Mouse (Mus musculus): ENCODE results near the gene Epp13. TPM values are rescaled to one million over a fixed set of nuclear protein-coding genes. Genes with fewer than 3 reads are reported as not detected.

Gene Epp13
- total and polyA plus RNA-seq, 3 experiments, result 0.14 TPM; not detected in 2

- Histone ChIP-seq H3K27me3 (ENCODE audit: control insufficient read depth in 1 of 2, insufficient read depth in 2 of 2, low read length in 2 of 2) (no peaks in the 10 kb centered on the region), H3K27ac (ENCODE audit: control insufficient read depth, low read depth, low read length) (peak overlapping the region; percentile 93), H3K4me3 (ENCODE audit: control insufficient read depth in 1 of 2, insufficient read depth in 1 of 2, low read depth in 2 of 2, low read length in 2 of 2) (peak overlapping the region in 1 of 2 experiments; percentile 44; a peak in 1 of 4 replicates), H3K79me2 (ENCODE audit: control insufficient read depth, insufficient read depth, low read length, poor library complexity) (peaks cover 6% of the 10 kb centered on the region), H3K9ac (ENCODE audit: control insufficient read depth, low read depth, low read length, poor library complexity, severe bottlenecking) (peak overlapping the region; percentile 15; the same call in 1 of the 2 replicates), H3K4me1 (ENCODE audit: control insufficient read depth in 1 of 2, insufficient read depth in 2 of 2, low read length in 2 of 2) (peaks cover 8 to 22% of the 10 kb centered on the region in 2 experiments), H3K36me3 (ENCODE audit: control insufficient read depth in 1 of 2, insufficient read depth in 2 of 2, low read length in 2 of 2) (peaks cover 0 to 7% of the 10 kb centered on the region in 2 experiments; a peak in 2 of 4 replicates), H3K9me3 (replicated peaks; ENCODE audit: insufficient read depth, low read length) (no peaks in the 10 kb centered on the region)
- DNase-seq (ENCODE audit: low read depth, low spot score), result peak; percentile 28
- TF ChIP-seq USF2 (IDR thresholded peaks at IDR 0.05; ENCODE audit: borderline replicate concordance in 1 of 2, insufficient read depth in 1 of 2, low read depth in 1 of 2, low read length in 2 of 2) (no peak), MAZ (IDR thresholded peaks at IDR 0.05; ENCODE audit: low read depth, low read length) (no peak), POLR2AphosphoS2 (IDR thresholded peaks at IDR 0.05; ENCODE audit: low read length) (peak; percentile 43; the same call in 1 of the 2 replicates), ZMIZ1 (IDR thresholded peaks at IDR 0.05; ENCODE audit: low read depth, low read length) (peak; percentile 92), TBP (IDR thresholded peaks at IDR 0.05; ENCODE audit: low read depth, low read length) (peak; percentile 56; the same call in 1 of the 2 replicates), ETS1 (IDR thresholded peaks at IDR 0.05; ENCODE audit: low read depth, low read length) (0 out of 2 replicates have a peak, but pooled peaks have one; percentile 30), RAD21 (IDR thresholded peaks at IDR 0.05; ENCODE audit: low read depth, low read length) (no peak)
These were observed 32.0 kb downstream of the Epp13 start for GRCm38 (mm10) chr7:6284442-6285012.

- H3K36me3 ChIP-seq (ENCODE audit: control insufficient read depth in 1 of 2, insufficient read depth in 2 of 2, low read length in 2 of 2), result peaks cover 0 to 7% of the 10 kb centered on the region in 2 experiments; a peak in 2 of 4 replicates
- H3K4me3 ChIP-seq (ENCODE audit: control insufficient read depth in 1 of 2, insufficient read depth in 1 of 2, low read depth in 2 of 2, low read length in 2 of 2), result peak overlapping the region; percentile 88 to 89
- peak; percentile 87 for DNase-seq (ENCODE audit: low read depth, low spot score)
- H3K4me1 ChIP-seq (ENCODE audit: control insufficient read depth in 1 of 2, insufficient read depth in 2 of 2, low read length in 2 of 2), result peaks cover 8 to 22% of the 10 kb centered on the region in 2 experiments
- H3K27me3 ChIP-seq (ENCODE audit: control insufficient read depth in 1 of 2, insufficient read depth in 2 of 2, low read length in 2 of 2), result no peaks in the 10 kb centered on the region
- no peaks in the 10 kb centered on the region for H3K9me3 ChIP-seq (replicated peaks; ENCODE audit: insufficient read depth, low read length)
- H3K79me2 ChIP-seq (ENCODE audit: control insufficient read depth, insufficient read depth, low read length, poor library complexity), result peaks cover 6% of the 10 kb centered on the region
- H3K27ac ChIP-seq (ENCODE audit: control insufficient read depth, low read depth, low read length), result peak overlapping the region; percentile 93
- peak overlapping the region; percentile 86 for H3K9ac ChIP-seq (ENCODE audit: control insufficient read depth, low read depth, low read length, poor library complexity, severe bottlenecking)
- TF ChIP-seq USF1 (IDR thresholded peaks at IDR 0.05; ENCODE audit: low read depth, low read length) (peak; percentile 65), ETS1 (IDR thresholded peaks at IDR 0.05; ENCODE audit: low read depth, low read length) (peak; percentile 81; the same call in 1 of the 2 replicates), ZNF384 (IDR thresholded peaks at IDR 0.05; ENCODE audit: low read depth, low read length) (no peak), MYB (IDR thresholded peaks at IDR 0.05; ENCODE audit: low read depth, low read length) (0 out of 2 replicates have a peak, but pooled peaks have one; percentile 27), TBP (IDR thresholded peaks at IDR 0.05; ENCODE audit: low read depth, low read length) (peak; percentile 82), JUND (IDR thresholded peaks at IDR 0.05; ENCODE audit: low read depth, low read length) (no peak), SIN3A (IDR thresholded peaks at IDR 0.05; ENCODE audit: low read length) (peak; percentile 60), UBTF (IDR thresholded peaks at IDR 0.05; ENCODE audit: borderline replicate concordance, insufficient read depth, low read depth, low read length) (no peak), MXI1 (IDR thresholded peaks at IDR 0.05; ENCODE audit: low read depth, low read length) (peak; percentile 55), HCFC1 (IDR thresholded peaks at IDR 0.05; ENCODE audit: low read depth, low read length) (peak; percentile 68), ZC3H11A (IDR thresholded peaks at IDR 0.05; ENCODE audit: low read depth, low read length) (no peak), KAT2A (conservative IDR thresholded peaks at IDR 0.05; ENCODE audit: low read depth, low read length) (no peak), POLR2A (IDR thresholded peaks at IDR 0.05; ENCODE audit: control insufficient read depth in 1 of 2, insufficient read depth in 1 of 2, low read depth in 1 of 2, low read length in 2 of 2, poor library complexity in 1 of 2) (no peak), CHD2 (IDR thresholded peaks at IDR 0.05; ENCODE audit: low read length) (no peak), ZKSCAN1 (IDR thresholded peaks at IDR 0.05; ENCODE audit: low read depth, low read length) (no peak), MAZ (IDR thresholded peaks at IDR 0.05; ENCODE audit: low read depth, low read length) (no peak), MAX (IDR thresholded peaks at IDR 0.05; ENCODE audit: low read length) (no peak; the same call in 1 of the 2 replicates), TAL1 (IDR thresholded peaks at IDR 0.05; ENCODE audit: low read length) (no peak), ELF1 (IDR thresholded peaks at IDR 0.05; ENCODE audit: low read depth, low read length) (0 out of 2 replicates have a peak, but pooled peaks have one; percentile 24), POLR2AphosphoS2 (IDR thresholded peaks at IDR 0.05; ENCODE audit: low read length) (no peak), EP300 (IDR thresholded peaks at IDR 0.05; ENCODE audit: low read depth in 1 of 2, low read length in 2 of 2) (0 out of 4 replicates have a peak, but pooled peaks of 1 of the 2 experiments have one; percentile 14), POLR2AphosphoS5 (IDR thresholded peaks at IDR 0.05; ENCODE audit: borderline replicate concordance, low read depth, low read length) (no peak), MEF2A (IDR thresholded peaks at IDR 0.05; ENCODE audit: extremely low read depth, insufficient replicate concordance, low read depth, low read length, poor library complexity, severe bottlenecking) (no peak)
These were observed 32.9 kb downstream of the Epp13 start for GRCm38 (mm10) chr7:6285366-6285765.
